Mouse (Mus musculus) neural tube, embryonic 13.5 days (tissue): ENCODE data around the gene Gin1. TPM values are rescaled to one million over a fixed set of nuclear protein-coding genes. Genes with fewer than 3 reads are reported as not detected.

ENCODE experiments used
- polyA plus RNA-seq: library from polyadenylated mRNA; unstranded; fragments of >200 nt; fragmentation: Nextera tagmentation; extraction: Ambion mirVana; gene quantifications from 2 replicates; pipeline ENCODE4 v1.2.1, GENCODE M21; 2015

Gin1 gene
- polyA plus RNA-seq, 1 experiment from 2014 or later, result 18.5 TPM

Other genes starting within 250 kb of the Gin1 start
- 41.2 and 44.1 TPM in 2 replicates for gene D1Ertd622e, start 108.1 kb upstream of the Gin1 start, polyA plus RNA-seq
- 57.2 and 60.2 TPM in 2 replicates for gene Ppip5k2, start 239 bp downstream of the Gin1 start, polyA plus RNA-seq